Mouse (Mus musculus): Measurements from ENCODE around the gene Angptl6.

The Angptl6 gene

GRCm38 (mm10) chr9:20879097-20879792 is at the start of gene Angptl6:
Angptl6 (minus strand) TSS chr9:20879727.
- no peak for DNase-seq

GRCm38 (mm10) chr9:20923258-20923657 is 43.7 kb upstream of the Angptl6 start:
- DNase-seq: no peak

DNA sequence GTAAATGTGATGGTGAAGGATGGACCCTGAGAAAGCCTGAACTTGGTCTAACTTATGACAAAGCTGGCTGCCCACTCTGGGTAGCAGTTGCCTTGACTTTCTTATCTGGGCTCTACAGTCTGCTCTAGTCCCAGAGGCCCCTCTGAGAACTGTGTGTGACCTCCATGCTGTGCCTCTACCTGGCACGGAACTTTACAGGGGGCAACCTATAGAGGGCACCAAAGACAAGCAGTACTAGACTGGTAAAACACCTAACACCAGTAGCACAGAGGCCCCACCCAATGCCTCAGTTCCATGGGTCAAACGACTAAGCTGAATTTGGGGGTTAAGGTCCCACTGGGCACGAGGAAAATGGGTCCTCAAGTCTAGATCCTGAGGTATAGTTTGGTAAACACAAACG is 36.6 kb upstream of the Angptl6 start:
- no peak for DNase-seq

DNA sequence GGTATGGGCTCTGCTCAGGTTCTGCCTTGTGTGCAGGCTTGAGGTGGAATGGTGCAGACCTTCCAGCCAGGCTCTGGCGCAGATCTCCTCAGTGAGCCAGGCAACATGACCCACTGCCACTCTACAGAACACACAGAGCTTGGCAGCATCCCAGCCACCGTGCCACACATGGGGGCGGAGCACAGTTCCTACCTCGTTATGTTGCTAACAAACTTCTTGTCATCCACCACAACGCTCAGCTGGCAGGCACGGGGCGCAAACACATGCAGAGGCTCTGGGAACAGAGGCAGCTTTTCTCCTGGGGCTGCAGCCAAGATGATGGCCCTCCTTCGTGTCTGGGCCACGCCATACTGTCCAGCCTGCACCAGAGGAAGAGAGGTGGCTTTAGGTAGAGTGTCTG is 30.4 kb upstream of the Angptl6 start:
- DNase-seq: no peak

- DNase-seq: no peak
Observed at GRCm38 (mm10) chr9:20902174-20902491, 22.6 kb upstream of the Angptl6 start.

- no peak for DNase-seq
Observed at GRCm38 (mm10) chr9:20901466-20902173, 22.1 kb upstream of the Angptl6 start.

GRCm38 (mm10) chr9:20898511-20899073 is 19.1 kb upstream of the Angptl6 start, which contains the start of gene Eif3g:
Eif3g (minus strand) TSS chr9:20898623.
- peak; percentile 88 for DNase-seq

GRCm38 (mm10) chr9:20897736-20898510 is 18.4 kb upstream of the Angptl6 start:
- no peak for DNase-seq

GRCm38 (mm10) chr9:20895382-20895781 is 15.9 kb upstream of the Angptl6 start:
- DNase-seq: no peak

DNA sequence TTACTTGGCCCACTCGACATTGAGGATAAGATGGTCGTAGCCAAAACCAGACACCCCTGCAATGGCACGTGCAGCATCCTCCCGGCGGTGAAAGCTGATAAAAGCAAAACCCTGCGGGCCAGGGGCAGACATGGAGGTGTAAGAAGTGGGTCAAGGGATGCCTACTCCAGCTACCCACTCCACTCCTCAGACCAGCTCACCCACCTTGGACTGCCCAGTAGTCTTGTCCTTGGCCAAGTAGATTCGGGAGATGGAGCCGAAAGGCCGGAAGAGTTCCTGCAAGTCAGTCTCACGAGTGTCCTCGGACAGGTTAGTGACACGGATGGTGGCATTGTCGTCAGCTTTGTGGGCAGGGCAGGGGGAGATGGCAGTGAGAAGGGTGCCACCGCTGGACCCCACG is 15.1 kb upstream of the Angptl6 start:
- no peak for DNase-seq

DNA sequence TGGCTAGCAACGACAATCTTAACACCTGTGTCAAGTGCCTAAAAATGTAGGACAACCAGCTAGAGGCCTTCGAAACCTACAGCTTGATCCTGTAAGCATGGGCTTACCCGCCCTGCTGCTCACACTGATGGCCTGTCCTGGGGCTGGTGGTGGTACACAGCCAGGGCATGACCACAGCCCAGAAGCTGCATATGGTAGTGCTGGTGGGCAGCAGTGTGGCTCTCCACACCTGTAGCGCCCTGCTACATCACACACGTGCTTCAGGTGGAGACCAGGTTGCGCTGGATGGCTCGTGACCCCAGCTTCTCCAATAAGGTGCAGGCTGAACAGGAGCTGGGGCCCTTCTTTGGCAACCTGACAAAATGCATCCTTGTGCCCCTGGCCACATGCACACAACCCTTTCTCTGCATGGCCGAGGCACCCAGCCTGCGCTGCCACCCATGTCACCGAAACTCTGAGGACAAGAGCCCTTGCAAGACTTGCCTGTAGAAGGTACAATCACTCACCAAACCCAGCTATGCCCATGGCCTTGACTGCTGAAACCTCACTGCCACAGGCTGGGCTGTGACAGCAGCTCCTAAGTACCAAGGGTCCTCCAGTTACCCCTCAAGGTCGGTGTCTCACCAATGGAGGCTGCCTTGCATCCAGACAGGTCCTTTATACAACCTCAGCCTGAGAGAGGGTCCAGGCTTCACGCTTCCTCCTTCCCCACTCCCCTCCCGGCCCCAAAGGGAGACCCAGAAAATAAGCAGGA is 14.2 kb upstream of the Angptl6 start:
- DNase-seq: no peak

DNA sequence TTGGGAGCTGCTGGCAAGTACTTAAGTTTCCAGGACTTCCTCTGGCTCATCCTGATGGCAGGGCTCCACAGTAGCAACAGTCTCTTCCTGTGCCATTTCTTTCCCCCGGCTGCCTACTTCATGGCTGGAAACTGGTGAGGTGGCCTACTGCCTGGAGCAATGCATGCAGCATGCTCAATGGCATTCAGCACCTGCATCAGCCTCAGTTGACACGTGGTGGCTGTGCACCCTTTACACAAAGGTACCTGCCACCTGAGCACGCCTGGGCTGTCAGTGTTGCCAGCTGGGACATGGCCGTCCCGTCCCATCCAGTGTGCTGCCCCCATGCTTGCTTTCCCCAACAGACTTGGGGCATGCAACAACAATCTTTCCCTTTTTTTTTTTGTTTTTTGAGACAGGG is 13.5 kb upstream of the Angptl6 start:
- no peak for DNase-seq

GRCm38 (mm10) chr9:20892104-20892653 is 12.7 kb upstream of the Angptl6 start:
- DNase-seq: no peak

GRCm38 (mm10) chr9:20891339-20892103 is 12.0 kb upstream of the Angptl6 start:
- no peak for DNase-seq

DNA sequence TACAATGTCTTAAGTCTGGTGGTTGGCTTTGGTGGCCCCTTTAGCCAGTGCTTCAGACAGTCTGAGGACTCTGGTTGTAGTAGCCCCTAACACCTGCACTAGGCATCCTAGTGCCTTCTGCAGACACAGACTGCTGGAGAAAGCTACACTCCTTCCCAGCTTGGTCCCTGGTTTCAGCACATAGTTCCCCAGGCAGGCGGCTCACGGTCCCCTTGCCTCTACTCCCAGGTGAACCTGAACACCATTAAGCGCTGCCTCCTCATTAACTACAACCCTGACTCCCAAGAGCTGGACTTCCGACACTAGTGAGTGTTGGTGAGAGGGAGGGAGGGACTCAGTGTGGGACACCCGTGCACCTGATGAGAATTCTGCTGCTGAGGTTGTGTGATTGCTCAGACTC is 10.9 kb upstream of the Angptl6 start:
- DNase-seq: no peak

DNA sequence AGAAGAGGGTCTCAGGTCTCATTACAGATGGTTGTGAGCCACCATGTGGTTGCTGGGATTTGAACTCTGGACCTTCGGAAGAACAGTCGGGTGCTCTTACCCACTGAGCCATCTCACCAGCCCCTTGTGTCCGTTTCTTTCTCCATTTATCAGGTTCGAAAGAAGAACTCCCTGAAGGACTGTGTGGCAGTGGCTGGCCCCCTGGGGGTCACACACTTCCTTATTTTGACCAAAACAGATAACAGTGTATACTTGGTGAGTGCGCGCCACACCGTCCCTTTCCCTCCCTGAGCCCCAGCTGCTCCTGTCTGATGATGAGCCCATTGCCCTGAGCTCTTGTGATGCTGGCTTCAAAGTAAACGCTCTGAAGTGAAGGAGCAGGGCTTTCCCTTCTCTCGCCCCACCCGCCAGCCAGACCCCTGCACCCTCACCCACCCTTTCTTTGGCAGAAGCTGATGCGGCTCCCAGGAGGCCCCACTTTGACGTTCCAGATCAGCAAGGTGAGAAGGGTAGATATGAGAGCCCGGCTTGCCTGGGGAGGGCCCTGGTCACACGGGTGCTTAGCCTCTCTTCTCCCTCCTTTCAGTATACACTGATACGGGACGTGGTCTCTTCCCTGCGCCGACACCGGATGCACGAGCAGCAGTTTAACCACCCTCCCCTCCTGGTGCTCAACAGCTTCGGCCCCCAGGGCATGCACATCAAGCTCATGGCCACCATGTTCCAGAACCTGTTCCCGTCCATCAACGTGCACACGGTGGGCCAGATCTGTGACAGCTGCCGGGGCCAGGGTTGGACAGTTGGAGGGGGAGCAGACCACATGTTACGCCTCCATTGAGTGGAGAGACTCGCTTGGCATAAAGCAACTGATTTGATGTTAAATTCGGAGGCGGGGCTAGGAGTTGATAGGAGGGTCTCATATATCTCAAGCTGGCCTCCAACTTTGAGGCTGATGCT is 9.9 kb upstream of the Angptl6 start:
- no peak for DNase-seq

DNA sequence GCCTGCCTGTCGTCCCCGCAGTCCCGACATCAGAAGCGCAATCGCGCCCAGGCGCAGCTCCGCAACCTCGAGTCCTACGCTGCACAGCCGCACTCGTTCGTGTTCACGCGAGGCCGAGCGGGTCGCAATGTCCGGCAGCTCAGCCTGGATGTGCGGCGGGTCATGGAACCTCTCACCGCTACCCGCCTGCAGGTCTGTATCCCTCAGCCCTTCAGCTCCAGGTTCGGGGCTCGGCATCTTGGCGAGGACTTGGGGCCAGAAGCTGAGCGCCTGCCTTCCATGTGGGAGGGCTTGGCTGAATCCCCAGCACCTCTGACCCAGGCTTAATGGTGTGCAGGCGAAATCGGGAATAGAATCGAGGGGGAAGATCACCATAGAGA is 8.8 kb upstream of the Angptl6 start:
- DNase-seq: no peak

DNA sequence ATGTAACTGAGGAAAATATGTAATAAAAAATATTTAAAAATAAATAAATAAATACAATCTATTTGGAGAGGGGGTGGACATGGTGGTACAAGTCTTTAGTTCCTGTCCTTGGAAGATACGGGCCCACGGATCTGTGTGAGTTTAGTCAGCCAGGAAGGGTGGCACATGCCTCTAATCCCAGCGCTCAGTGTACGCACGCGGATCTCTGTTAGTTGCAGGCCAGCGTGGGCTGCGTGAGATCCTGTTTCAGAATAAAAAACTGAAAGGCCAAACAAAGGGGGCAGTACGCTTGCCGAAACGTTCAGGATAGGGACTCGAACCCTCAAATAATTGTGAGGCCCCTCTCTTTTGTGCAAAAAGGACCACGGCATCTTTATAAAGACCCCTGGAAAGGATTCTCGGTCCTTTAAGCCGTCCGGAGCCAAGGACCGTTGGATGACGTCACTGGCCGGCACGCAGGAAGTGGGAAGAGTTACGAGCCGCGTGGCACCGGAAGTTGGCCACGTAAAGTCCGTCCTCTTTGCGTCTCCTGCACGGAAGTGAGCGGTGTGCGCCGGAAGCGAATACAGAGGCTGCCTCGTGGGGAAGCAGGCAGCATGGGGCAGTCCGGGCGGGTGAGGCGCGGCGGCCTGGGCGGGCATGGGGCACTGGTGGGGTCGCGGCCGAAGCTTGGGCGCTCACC is 8.3 kb upstream of the Angptl6 start, which contains the start of gene Ppan:
TSS of gene Ppan (plus strand) at position 472 of the 682 bp plus-strand sequence.
- peak; percentile 97 for DNase-seq

DNA sequence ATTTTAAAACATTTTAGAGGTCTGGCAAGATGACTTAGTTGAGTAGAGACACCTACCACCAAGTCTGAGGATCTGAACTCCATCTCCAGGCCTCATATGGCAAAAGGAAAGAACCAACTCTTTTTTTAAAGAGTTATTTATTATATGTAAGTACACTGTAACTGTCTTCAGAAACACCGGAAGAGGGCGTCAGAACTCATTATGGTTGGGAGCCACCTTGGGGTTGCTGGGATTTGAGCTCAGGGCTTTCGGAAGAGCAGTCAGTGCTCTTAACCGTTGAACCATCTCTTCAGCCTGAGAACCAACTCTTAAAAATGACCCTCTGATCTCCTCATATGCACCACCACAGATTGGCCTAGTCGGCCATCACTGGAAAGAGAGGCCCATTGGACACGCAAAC is 7.7 kb upstream of the Angptl6 start:
- DNase-seq: peak; percentile 2

DNA sequence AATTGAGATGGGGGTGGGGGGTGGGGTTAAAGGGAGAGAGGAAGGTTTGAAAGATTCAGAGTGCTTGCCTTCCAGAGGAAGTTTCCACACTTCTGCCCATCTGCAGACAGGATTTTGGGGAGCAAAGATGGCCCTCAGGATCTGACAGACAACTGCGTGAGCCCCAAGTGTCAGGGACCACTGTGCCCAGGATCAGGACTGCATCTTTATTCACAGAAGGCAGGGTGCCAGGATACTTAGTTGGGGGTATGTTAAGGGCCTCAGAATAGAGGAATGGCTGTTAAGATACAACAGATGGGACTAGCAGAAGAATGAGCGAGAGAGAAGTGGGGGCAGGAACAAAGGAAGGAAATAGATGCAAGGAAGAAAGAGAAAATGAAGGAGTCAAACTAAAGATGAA is 7.0 kb upstream of the Angptl6 start:
- DNase-seq: no peak
